Mouse (Mus musculus) megakaryocyte, adult 5-6 weeks (primary cell): ENCODE results near the gene Dgke. TPM values are rescaled to one million over a fixed set of nuclear protein-coding genes. Genes with fewer than 3 reads are reported as not detected.

Source experiments
- total RNA-seq, 2 experiments: library from RNA; stranded (forward) in 1 of 2; stranded (reverse) in 1 of 2; fragments of 153-499, 151-499 nt in 1 of 2; fragments of 221-1000, 200-1000 nt in 1 of 2; gene quantifications; 2 replicates each; pipeline versions ENCODE4 v1.2.3 to v1.2.4; 2015 to 2017

The Dgke gene
- total RNA-seq, 2 experiments from 2014 or later: 1.1 to 2.6 TPM

Other genes starting within 250 kb of the Dgke start
- 1.8 and 2.1 TPM in 2 replicates for gene Akap1, start 202.3 kb downstream of the Dgke start, total RNA-seq (2015)
- 2.3 and 6.6 TPM in 2 replicates for gene Akap1, start 202.3 kb downstream of the Dgke start, total RNA-seq (2017)
- 173 and 192 TPM in 2 replicates for gene Scpep1, start 111.4 kb downstream of the Dgke start, total RNA-seq (2015)
- 87.6 and 89.8 TPM in 2 replicates for gene Scpep1, start 111.4 kb downstream of the Dgke start, total RNA-seq (2017)
- gene Elobl, start 99.9 kb downstream of the Dgke start, total RNA-seq (2015): not detected in 2 replicates
- not detected in 2 replicates for gene Elobl, start 99.9 kb downstream of the Dgke start, total RNA-seq (2017)
- 6.6 and 7.2 TPM in 2 replicates for gene Coil, start 96.6 kb downstream of the Dgke start, total RNA-seq (2015)
- 6.4 and 7.0 TPM in 2 replicates for gene Coil, start 96.6 kb downstream of the Dgke start, total RNA-seq (2017)
- gene Trim25, start 67.5 kb downstream of the Dgke start, total RNA-seq (2015): 33.4 and 33.7 TPM in 2 replicates
- 24.5 and 28.7 TPM in 2 replicates for gene Trim25, start 67.5 kb downstream of the Dgke start, total RNA-seq (2017)
- not detected in 2 replicates for gene Gm525, start 7.0 kb upstream of the Dgke start, total RNA-seq (2015)
- not detected in 2 replicates for gene Gm525, start 7.0 kb upstream of the Dgke start, total RNA-seq (2017)
- gene Nog, start 235.5 kb upstream of the Dgke start, total RNA-seq (2015): not detected in 2 replicates
- gene Nog, start 235.5 kb upstream of the Dgke start, total RNA-seq (2017): not detected in 2 replicates